Mouse (Mus musculus) telencephalon, adult 2 months (tissue): ENCODE measurements around the gene Tceal6.
"Not testable (repeated sequence)": the region's sequence is repeated elsewhere in the genome, so short reads cannot be mapped to it uniquely, and the experiment has no call there.

Source experiments
- DNase-seq: peaks from one replicate; pipeline ENCODE4 v3.0.0-alpha.2; 2011; ENCODE audit warnings: low read depth, low spot score

Gene Tceal6

GRCm38 (mm10) chrX:135210436-135211221 is at the start of gene Tceal6:
Gene Tceal6 (minus strand): TSS chrX:135210687.
- DNase-seq, result peak; percentile 70

- not testable (repeated sequence) for DNase-seq
These were observed 583 bp downstream of the Tceal6 start for GRCm38 (mm10) chrX:135209773-135210435.

- DNase-seq, result not testable (repeated sequence)
These were observed 20.6 kb downstream of the Tceal6 start for GRCm38 (mm10) chrX:135189924-135190323.

DNA sequence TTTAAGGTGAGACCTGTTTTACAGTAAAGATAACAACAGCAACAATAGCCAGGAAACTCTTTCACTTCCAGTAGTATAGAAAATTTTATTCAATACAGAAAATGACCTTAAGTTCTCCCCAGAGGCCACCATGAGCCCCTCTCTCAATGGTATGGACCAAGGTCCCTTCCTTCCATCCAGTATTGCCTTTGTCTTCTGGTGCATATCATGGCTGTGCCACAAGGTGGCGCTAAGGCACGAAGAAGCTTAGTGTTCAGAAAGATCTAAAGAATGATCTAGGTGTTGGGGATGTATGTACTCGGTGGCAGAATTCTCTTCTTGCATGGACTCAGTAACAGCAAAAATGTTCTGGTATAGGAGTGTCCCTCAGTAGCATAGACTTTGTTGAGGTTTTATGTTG is 21.8 kb downstream of the Tceal6 start:
- DNase-seq, result not testable (repeated sequence)

GRCm38 (mm10) chrX:135177532-135177931 is 33.0 kb downstream of the Tceal6 start, which contains the start of gene Gm15023:
Gene Gm15023 (minus strand): TSS chrX:135177632.
- DNase-seq, result not testable (repeated sequence)
